Mouse (Mus musculus): ENCODE measurements around the gene 5430427O19Rik.
A peak's percentile ranks its signal among the peaks of the same experiment; 100 is the strongest.

5430427O19Rik gene

DNA sequence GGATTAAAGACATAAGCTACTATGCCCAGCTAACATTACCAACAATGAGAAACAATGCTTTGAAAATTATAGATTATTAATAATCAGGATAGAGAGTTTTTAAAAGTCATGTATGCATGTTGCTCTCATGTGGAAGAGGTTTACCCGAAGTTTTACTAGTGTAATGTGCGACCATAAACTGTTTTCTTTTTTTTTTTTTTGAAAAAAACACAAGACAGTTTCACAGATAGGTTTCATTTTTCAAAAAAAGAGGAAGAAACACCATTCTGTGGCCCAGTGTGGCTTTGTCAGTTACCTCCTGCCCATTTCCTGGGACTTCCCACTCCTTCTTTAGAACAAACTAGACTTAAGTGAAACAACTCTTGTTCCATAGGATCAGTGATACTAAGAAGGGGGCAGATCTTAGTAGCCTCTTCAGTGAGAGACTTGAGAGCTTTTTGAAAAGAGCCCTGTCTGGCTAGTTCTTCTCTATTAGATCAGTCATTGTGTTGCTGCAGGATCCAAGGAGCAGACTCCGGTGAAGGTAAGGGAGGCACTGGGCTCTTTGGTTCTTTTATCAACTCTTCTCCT is at the start of gene 5430427O19Rik:
TSS of gene 5430427O19Rik (plus strand) at position 441 of the 570 bp plus-strand sequence.
- no peak for DNase-seq (ENCODE audit: low spot score)

DNA sequence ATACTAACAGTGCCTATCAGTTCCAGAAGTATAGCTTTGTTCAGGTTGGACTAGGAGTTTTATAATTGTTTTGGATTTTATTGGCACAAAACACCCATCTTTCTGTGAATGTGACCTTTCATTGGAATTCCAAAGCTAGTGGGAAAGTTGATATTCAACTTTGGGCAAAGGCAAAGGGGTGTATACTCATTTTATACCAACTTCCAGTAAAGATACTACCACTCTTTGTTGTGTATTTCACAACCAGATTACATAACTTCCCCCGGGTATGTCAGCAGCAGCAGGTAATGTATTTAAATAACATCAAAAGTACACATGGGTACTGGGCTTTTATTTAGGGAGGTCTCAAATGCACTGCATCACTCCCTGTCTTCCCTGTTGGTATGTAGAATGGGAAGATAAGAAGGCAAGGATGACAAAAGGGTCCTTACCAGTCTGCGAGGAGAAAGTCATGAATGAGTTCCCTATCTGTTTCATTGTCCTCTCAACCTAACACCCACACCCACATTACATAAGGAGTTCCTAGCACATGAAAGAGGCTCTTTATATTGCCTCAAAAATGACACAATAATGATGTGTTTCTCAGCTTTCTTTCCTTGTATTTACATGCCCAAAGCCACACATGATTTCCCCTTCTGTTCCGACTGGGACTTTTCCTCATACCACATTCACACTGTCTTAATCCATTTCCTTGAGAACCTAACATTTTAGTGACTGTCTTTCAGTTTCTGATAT is 42.3 kb upstream of the 5430427O19Rik start:
- DNase-seq (ENCODE audit: low spot score): no peak

DNA sequence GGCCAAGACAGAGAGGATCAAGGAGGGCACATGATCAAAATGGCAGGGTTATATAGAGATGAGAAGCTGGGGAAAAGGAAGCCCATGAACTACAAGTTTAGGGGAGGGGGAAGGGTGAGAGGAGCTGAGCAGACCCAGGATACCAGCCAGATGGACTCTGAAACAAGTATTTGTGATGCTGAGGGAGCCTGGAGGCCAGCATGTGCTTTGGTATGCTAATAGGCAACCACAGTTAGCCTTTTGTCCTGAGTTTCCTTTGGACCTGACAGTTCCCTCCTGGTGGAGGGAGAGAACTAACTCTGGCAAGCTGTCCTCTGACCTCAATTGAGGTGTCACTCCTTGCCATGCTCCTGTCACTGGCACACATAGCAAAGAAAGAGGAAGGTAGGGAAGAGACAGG is 41.2 kb upstream of the 5430427O19Rik start:
- DNase-seq (ENCODE audit: low spot score): no peak

- DNase-seq (ENCODE audit: low spot score): no peak
Measured at GRCm38 (mm10) chrX:85839174-85839573, 31.0 kb upstream of the 5430427O19Rik start.

DNA sequence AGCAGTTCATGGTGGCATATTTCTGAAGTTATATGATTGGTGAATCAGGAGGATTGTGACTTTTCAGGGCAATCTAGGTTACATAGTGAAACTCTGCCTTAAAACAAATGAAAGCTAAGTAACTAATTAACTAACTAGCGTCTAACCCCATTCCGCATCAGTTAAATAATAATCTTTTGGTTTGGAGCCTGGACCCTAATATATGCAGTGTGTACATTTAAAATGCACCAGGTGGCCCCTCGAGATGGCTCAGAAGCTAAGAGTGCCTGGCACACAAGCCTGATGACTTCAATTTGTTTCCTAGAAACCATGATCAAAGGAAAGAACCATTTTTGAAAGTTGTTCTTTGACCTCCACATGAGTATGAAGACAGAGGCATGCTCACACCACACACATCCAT is 14.2 kb upstream of the 5430427O19Rik start:
- DNase-seq (ENCODE audit: low spot score): no peak

DNA sequence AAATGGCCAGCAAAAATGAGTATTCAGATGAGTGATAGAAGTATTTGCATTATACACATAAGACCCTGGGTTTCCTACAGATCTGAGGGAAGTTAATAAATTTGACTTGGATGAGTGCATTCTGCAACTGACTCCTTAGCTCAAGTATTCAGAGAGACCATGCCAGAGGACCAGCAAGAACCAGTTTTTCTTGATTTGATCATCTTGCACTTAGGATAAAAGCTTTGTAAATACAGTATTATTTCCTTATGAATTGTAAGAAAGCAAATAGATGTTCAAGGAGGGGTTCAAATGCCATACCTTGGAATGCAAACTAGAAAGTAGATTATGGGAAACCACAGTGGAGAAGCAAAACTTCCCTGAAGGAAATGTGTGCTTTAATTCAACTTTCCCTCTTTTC is 13.0 kb upstream of the 5430427O19Rik start:
- DNase-seq (ENCODE audit: low spot score): no peak

- DNase-seq (ENCODE audit: low spot score): no peak
Measured at GRCm38 (mm10) chrX:85868079-85868478, 2.1 kb upstream of the 5430427O19Rik start.

DNA sequence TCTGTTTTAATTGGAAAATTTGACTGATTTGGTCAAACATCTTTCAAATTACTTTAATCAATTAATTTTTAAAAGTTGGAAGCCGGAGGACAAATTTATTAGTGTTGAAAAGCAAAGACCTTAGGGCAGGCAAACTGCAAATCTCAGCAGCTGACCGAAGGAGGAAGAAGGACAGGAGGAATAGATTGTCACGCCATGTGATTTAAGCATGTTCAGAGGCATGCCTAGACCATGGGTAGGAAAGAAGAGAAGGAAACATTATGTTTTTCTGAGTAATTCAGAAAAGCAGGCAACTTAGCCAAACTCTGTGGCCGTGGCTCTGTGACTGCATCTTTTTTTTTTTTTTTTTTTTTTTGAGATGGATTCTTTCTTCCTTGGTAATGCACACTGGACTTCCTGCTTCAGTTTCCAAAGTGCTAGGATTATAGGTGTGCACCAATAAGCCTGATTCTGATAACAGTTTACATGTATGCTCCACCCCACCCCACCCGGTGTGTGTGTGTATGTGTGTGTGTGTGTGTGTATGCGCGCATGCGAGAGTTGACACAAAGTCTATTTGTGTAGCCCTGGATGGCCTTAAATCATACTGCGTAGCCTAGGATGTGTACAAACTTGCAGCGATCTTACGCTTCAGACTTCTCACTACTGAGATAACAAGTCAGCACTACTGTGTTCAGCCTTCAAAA is 1.4 kb downstream of the 5430427O19Rik start:
- DNase-seq (ENCODE audit: low spot score): no peak

- DNase-seq (ENCODE audit: low spot score): no peak
Measured at GRCm38 (mm10) chrX:85874367-85874766, 4.2 kb downstream of the 5430427O19Rik start.

DNA sequence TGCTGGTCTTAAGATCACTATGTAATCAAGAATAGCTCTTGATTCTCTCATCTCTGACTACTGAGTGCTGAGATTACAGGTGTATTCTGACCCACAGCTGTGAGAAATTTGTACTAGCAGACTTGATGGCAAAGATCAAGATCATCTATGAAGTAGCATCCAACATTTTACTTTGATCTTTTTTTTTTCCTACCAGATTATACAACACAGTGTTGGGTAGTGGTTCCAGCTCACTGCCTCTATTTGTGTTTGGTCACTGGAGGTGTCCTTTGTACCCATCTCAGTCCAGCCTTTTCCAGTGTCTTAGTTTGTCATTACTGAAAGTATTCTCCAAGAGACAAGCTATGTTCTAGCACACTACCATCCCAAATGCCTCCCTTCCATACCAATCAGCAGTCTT is 5.8 kb downstream of the 5430427O19Rik start:
- DNase-seq (ENCODE audit: low spot score): no peak

DNA sequence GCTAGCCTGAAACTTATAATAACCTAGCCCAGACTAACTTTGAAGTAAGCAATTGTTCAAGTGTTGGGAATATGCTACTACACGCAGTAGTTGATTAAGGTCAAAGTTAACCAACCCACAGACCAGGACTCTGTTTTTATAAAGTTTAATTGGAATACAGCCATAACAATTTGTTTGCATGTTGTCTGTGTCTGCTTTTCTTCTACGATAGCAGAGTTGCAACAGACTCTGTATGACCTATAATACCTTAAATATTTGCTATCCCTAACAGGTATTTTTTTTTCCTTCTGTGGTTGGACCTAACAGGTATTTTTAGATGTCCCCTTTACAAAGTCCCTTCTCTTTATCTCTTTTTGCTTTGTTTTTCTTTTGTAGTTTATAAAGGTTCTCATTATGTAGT is 7.6 kb downstream of the 5430427O19Rik start:
- no peak for DNase-seq (ENCODE audit: low spot score)

GRCm38 (mm10) chrX:85878293-85878692 is 8.1 kb downstream of the 5430427O19Rik start:
- DNase-seq (ENCODE audit: low spot score): no peak

DNA sequence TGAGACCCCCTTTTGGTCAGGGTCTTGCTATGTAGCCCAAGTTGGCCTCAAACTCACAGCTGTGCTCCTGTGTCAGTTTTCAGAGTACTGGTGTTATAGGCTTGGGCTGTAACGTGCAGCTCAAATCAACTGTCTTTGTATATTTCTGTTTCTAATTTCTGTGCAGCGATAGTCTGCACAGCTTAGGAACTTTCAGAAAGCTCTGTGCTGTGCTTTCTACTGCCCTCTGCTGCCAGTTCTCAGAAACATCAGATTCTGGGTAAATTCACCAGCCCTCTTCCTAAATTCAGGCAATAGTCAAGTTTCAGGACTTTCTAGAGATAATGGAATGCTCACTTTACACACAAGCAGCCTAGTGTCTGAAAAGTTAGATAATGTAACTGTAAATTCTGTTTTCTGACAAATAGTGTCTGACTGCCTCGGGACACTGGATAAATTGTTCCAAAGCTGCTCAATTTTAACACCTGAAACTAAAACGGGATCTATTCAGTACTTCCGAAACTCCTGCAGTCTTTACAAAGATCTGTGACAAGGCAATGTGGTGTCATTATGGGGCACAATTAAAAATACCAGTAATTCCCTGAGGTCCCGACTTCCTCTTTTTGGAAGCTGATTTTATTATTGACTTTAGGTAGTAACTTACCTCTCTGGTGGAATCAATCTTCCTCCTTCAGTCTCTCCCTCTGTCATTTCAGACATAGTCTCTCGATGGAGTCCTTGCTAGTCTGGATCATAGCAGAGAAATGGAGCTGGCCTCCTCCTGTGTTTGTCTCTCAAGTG is 9.2 kb downstream of the 5430427O19Rik start:
- DNase-seq (ENCODE audit: low spot score): peak; percentile 35

DNA sequence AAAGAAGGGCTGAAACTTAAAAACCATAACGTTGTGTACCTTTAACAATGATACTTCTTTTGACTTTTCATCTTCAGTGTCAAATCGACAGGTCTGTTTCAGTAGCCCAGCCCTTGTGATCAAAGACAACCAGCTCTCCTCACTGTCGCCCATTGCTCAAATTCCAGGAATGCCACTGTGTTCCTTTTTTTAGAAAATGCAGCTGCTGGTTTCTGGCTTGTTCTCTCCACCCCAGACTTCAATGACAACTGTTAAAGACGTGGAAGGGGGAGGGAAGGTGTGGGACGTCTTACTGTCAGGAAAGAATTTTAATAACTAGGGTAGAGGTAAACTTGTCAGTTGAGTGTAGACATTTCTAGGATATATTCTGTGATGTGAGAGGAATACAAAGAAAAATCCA is 16.5 kb downstream of the 5430427O19Rik start:
- no peak for DNase-seq (ENCODE audit: low spot score)

GRCm38 (mm10) chrX:85901195-85901594 is 31.0 kb downstream of the 5430427O19Rik start:
- no peak for DNase-seq (ENCODE audit: low spot score)

- DNase-seq (ENCODE audit: low spot score): peak; percentile 46
Measured at GRCm38 (mm10) chrX:85919034-85919433, 48.9 kb downstream of the 5430427O19Rik start.

GRCm38 (mm10) chrX:85932991-85933390 is 62.8 kb downstream of the 5430427O19Rik start:
- no peak for DNase-seq (ENCODE audit: low spot score)

Measured in testis, postnatal 10 days (tissue).